Mouse (Mus musculus): ENCODE results near the gene Supt6. TPM values are rescaled to one million over a fixed set of nuclear protein-coding genes. Genes with fewer than 3 reads are reported as not detected.

The Supt6 gene
- polyA plus RNA-seq, 1 experiment from 2014 or later: 38.9 TPM

DNA sequence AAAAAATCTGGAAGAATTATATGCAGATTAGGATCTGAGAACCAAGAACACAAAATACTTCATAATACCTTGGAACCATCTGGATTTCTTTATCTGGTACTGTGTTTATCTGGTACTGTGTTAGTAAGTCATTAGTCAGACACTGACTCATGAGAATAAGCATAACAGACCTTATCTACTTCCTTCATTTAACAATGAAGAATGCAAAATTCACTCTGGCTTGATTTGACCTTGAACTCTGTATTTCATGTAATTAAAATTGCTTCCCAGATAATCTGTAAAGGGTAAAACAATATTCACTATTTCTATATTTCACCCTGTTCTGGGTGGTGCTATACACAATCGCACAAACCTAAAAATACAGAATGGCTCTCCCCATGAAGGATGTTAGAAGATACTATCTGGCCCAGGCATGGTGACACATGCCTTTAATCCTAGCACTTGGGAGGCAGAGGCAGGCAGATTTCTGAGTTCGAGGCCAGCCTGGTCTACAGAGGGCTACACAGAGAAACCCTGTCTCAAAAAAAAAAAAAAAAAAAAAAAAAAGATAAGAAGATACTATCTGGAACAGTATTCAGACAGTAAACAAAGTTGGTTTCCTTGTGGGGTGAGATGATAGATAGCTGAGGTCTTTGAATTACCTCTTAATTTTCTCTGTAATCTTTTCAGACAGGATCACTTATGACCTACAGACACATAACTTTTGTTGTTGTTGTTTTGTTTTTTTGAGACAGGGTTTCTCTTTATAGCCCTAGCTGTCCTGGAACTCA lies 14.9 kb upstream of the Supt6 start:
- Histone ChIP-seq H3K27ac (no peak overlapping the region), H3K4me2 (peak overlapping the region; percentile 81), H3K4me3 (replicated peaks) (peak overlapping the region; percentile 90), H3K9me3 (no peaks in the 10 kb centered on the region), H3K27me3 (peaks cover 14% of the 10 kb centered on the region; the same call in 1 of the 2 replicates), H3K4me1 (peaks cover 11% of the 10 kb centered on the region), H3K36me3 (replicated peaks) (peaks cover 24% of the 10 kb centered on the region), H3K9ac (0 out of 2 replicates have a peak overlapping the region, but pooled peaks have one; percentile 91)
- no peak for ATAC-seq (ENCODE audit: low FRiP score)
- WGBS: 95% methylated on average over 2 of the region's 2 CpGs

DNA sequence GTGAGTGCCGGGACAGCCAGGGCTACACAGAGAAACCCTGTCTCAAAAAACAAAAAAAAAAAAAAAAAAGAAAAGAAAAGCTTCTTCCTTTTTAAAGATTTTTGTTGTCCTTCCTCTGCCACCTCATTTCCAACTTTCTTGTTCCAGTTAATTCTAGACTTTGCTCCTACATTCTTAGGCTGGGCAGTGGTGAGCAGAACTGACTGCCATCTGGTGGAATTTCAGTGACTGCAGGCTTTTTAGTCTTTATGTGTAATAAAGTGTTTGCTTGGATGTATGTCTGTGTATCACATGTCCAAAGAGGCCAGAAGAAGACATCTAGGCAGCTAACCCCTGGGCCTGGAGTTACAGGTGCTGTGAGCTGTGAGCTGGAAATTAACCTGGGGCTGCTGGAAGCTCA lies 10.8 kb upstream of the Supt6 start:
- WGBS: 100% methylated on average over 1 of the region's 1 CpGs

DNA sequence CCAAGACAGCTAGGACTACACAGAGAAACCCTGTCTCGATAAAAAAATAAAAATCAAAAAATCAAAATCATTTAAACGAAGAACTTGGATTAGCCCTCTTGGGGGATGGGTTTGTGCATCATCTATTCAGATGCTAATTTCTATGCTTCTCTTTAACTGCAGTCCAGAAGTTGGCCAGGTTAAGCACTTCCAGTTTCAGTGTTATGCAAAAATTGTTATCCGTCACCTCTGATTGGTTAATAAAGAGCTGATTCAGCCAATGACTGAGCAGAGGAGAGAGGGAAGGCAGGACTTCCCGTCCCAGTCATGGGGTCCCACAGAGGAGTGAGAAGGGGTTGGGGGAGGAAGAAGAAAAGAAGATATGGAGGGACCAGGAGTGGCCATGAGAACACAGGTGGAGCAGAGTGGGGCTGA lies 1.9 kb upstream of the Supt6 start:
- no peak for ATAC-seq (ENCODE audit: low FRiP score)
- H3K27me3 ChIP-seq: no peaks in the 10 kb centered on the region
- 64% methylated on average over 4 of the region's 4 CpGs for WGBS
- H3K4me3 ChIP-seq (replicated peaks): no peak overlapping the region
- H3K36me3 ChIP-seq (replicated peaks): peaks cover 26% of the 10 kb centered on the region
- no peaks in the 10 kb centered on the region for H3K9me3 ChIP-seq
- H3K4me1 ChIP-seq: peaks cover 38% of the 10 kb centered on the region
- H3K9ac ChIP-seq: no peak overlapping the region
- H3K4me2 ChIP-seq: peak overlapping the region; percentile 31; the same call in 1 of the 2 replicates
- H3K27ac ChIP-seq: no peak overlapping the region

More for the DNA sequence above, 10.8 kb upstream of the Supt6 start:
- Histone ChIP-seq H3K36me3 (replicated peaks) (peaks cover 28% of the 10 kb centered on the region), H3K4me1 (no peaks in the 10 kb centered on the region), H3K9ac (no peak overlapping the region), H3K27ac (no peak overlapping the region), H3K4me3 (replicated peaks) (no peak overlapping the region), H3K9me3 (no peaks in the 10 kb centered on the region), H3K27me3 (peaks cover 14% of the 10 kb centered on the region; the same call in 1 of the 2 replicates), H3K4me2 (no peak overlapping the region)
- no peak for ATAC-seq (ENCODE audit: low FRiP score)

DNA sequence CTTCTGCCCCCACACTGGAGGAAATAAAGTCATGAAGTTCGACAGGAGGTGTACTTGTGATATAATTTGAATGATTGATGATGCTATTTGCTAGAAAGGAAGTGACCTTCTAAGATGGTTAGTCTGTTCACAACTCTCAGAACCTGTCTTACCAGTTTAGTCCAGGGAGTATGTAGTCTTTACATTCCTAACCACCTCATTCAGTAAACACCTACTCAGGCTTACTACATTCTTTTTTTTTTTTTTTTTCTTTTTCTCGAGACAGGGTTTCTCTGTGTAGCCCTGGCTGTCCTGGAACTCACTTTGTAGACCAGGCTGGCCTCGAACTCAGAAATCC lies 1.2 kb upstream of the Supt6 start:
- WGBS: 72% methylated on average over 3 of the region's 3 CpGs
- H3K27ac ChIP-seq: no peak overlapping the region
- peak overlapping the region; percentile 86 for H3K4me2 ChIP-seq
- H3K4me3 ChIP-seq (replicated peaks): no peak overlapping the region
- H3K27me3 ChIP-seq: no peaks in the 10 kb centered on the region
- peaks cover 40% of the 10 kb centered on the region for H3K4me1 ChIP-seq
- ATAC-seq (ENCODE audit: low FRiP score): no peak
- H3K9me3 ChIP-seq: no peaks in the 10 kb centered on the region
- peaks cover 20% of the 10 kb centered on the region for H3K36me3 ChIP-seq (replicated peaks)
- no peak overlapping the region for H3K9ac ChIP-seq

DNA sequence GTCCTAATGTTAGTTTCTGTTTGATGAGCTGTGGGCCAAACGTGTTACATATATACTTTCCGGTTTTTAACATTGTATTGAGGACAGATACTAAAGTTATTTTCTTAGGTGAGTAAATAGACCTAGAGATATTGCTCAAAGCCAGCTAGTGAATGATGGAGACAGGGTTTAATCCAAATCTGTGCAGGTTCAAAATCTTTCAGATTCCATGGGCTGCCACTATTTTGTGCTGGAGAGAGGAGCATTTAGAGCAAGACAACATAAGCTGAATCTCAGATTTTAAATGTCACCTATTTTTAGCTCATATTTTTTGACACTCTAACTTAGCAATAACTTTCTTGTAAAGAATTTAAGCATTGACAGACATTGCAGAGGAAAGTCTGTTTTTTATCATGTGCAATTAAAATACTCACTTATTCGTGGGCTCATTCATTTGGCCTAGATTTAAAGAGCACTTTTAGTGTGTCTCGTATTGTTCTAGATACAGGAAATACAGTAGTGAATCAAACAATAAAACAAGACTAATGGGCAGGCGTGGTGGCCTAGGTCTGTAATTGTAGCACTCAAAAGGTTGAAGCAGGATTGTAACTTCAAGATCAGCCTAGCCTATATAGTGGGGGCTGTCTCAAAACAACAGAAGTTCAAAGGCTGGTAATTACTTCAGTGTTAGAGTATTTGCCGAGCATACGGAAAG lies 678 bp upstream of the Supt6 start:
- Histone ChIP-seq H3K36me3 (replicated peaks) (peaks cover 15% of the 10 kb centered on the region), H3K9ac (peak overlapping the region; percentile 33), H3K27ac (peak overlapping the region; percentile 84), H3K4me1 (peaks cover 41% of the 10 kb centered on the region), H3K4me3 (replicated peaks) (peak overlapping the region; percentile 91), H3K9me3 (no peaks in the 10 kb centered on the region), H3K4me2 (peak overlapping the region; percentile 86), H3K27me3 (no peaks in the 10 kb centered on the region)
- ATAC-seq (ENCODE audit: low FRiP score): no peak
- 53% methylated on average over 7 of the region's 7 CpGs for WGBS

DNA sequence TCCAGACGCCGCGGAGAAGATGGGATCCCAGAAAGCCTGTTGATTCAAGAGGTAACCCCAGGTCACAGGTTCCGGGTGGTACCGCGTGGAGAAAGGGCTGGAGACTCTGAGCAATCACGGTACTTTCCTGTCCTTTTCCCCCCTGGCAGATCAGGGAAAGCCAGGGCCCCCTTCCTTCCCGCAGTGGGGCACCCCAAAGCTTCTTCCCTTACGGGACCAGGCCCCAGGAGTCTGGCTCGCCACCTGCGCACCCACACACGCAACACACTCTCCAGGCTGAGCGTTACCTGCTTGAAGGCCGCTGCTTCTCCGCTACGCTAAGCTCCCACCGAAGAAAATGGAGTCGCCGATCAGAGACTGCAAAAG lies 543 bp downstream of the Supt6 start:
- under 1% methylated on average over 19 of the region's 19 CpGs for whole genome bisulfite sequencing
- peak overlapping the region; percentile 89 for H3K9ac ChIP-seq
- peak overlapping the region; percentile 84 for H3K27ac ChIP-seq
- peaks cover 11% of the 10 kb centered on the region for H3K36me3 ChIP-seq (replicated peaks)
- peak overlapping the region; percentile 86 for H3K4me2 ChIP-seq
- H3K4me3 ChIP-seq (replicated peaks): peak overlapping the region; percentile 91
- no peaks in the 10 kb centered on the region for H3K27me3 ChIP-seq
- peak; percentile 62 for ATAC-seq (ENCODE audit: low FRiP score)
- no peaks in the 10 kb centered on the region for H3K9me3 ChIP-seq
- H3K4me1 ChIP-seq: peaks cover 41% of the 10 kb centered on the region

DNA sequence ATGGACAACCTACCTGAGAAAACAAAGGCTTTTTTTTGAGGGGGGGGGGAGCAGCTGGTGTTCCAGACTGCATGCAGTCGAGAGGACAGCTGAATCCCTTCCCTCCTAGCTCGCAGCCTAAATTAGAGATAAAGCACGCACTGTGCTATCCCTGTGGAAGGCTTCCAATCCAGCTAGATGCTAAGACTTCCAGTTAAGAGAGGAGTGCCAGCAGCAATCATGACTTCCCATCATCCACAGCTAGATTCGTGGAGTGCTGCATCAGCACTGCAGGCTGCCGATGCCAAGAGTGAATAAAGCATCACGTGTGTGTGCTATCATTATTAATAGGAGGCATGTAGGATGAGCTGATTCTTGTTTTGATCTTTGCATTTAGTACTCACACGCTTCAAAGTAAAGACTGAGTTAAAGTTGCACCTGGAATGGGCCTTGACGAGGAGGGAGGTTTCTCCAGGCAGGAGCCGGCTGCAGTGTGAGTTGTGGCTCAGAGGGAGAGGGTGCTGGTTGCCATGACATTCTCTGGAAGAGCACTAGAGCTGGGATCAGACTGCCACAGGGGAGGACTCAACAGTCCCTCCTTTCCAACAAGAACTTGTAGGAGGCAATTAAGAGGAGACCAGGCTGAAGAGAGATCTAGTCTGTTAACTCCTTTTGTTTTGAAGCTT lies 5.5 kb downstream of the Supt6 start:
- Histone ChIP-seq H3K27ac (no peak overlapping the region), H3K36me3 (replicated peaks) (peaks cover 34% of the 10 kb centered on the region), H3K4me2 (no peak overlapping the region), H3K4me3 (replicated peaks) (no peak overlapping the region), H3K9ac (no peak overlapping the region), H3K9me3 (no peaks in the 10 kb centered on the region), H3K4me1 (peaks cover 21% of the 10 kb centered on the region), H3K27me3 (no peaks in the 10 kb centered on the region)
- WGBS: 94% methylated on average over 9 of the region's 9 CpGs
- no peak for ATAC-seq (ENCODE audit: low FRiP score)

DNA sequence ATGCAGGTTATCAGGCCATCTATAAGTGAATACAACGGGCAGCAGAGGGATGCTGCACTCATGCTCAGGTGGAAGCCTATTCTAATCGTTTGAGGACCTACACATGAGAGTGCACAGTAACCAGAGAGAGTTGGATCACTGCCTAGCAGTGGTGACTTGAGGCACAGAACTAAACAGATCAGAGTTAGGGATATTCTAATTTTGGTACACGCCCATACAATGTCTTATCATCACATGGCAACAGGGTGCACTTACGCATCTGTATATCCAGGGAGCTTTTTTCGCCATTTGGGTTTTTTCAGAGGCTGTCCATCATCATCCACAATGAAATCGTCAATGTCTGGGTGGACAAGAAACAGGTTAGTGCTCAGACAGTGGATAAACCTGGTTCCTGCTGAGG lies 14.3 kb downstream of the Supt6 start:
- no peaks in the 10 kb centered on the region for H3K27me3 ChIP-seq
- H3K4me1 ChIP-seq: no peaks in the 10 kb centered on the region
- H3K36me3 ChIP-seq (replicated peaks): peaks cover 85% of the 10 kb centered on the region
- no peak overlapping the region for H3K27ac ChIP-seq
- no peak overlapping the region for H3K4me2 ChIP-seq
- 93% methylated on average over 6 of the region's 6 CpGs for WGBS
- no peak for ATAC-seq (ENCODE audit: low FRiP score)
- H3K9ac ChIP-seq: no peak overlapping the region
- no peak overlapping the region for H3K4me3 ChIP-seq (replicated peaks)
- no peaks in the 10 kb centered on the region for H3K9me3 ChIP-seq

DNA sequence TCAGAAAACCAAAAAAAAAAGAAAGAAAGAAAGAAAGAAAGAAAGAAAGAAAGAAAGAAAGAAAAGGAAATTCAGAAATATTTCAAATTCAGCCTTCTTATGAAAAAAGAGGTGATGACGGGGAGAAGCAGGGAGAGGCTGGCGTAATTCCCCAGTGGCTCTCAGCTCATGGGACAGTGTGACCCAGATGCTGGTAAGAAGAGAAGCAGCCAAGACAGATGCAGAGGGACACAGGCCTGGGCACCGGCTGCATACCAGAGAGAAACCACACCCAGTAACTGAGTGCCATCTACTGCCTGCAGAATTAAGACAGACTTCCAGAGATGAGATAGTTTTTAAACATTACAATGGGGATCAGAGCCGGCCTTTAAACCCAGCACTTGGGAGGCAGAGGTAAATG lies 22.2 kb downstream of the Supt6 start:
- Histone ChIP-seq H3K36me3 (replicated peaks) (peaks cover 97% of the 10 kb centered on the region), H3K27me3 (no peaks in the 10 kb centered on the region)
- ATAC-seq (ENCODE audit: low FRiP score): no peak

DNA sequence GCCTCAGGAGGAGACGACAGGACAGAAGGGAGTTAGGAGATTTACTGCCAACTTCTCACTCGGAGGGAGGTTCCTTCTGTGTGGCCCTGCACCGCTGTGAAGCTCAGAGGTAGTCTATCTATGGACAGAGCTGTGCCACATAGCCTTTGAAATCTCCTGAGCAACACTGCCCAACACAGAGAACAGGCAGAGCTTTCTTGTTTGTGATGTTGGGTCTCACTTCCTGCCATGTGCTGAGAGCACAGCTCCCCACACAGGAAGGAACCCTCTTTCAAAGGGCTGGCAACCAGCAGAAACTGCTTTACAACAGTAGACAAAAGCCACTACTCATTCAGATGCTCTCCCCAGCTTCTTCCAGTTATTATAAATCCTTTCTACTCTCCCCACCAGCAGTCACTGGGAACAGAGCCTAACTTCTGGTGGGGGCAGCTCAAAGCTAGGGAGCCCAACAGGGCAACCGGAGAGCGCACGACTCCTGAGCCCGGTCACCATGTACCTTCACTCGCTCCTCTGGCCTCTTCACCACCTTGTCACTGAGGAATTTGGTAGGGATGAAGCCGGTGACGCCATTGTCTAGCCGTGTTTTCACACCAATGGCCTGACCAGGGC lies 30.0 kb downstream of the Supt6 start:
- Histone ChIP-seq H3K27me3 (no peaks in the 10 kb centered on the region), H3K27ac (no peak overlapping the region), H3K9me3 (no peaks in the 10 kb centered on the region), H3K36me3 (replicated peaks) (peaks cover 96% of the 10 kb centered on the region), H3K4me3 (replicated peaks) (no peak overlapping the region), H3K4me1 (no peaks in the 10 kb centered on the region), H3K4me2 (no peak overlapping the region), H3K9ac (no peak overlapping the region)
- 91% methylated on average over 11 of the region's 11 CpGs for WGBS
- no peak for ATAC-seq (ENCODE audit: low FRiP score)

More for the DNA sequence above, 22.2 kb downstream of the Supt6 start:
- Histone ChIP-seq H3K9ac (no peak overlapping the region), H3K27ac (no peak overlapping the region), H3K4me1 (no peaks in the 10 kb centered on the region), H3K4me2 (no peak overlapping the region), H3K4me3 (replicated peaks) (no peak overlapping the region), H3K9me3 (no peaks in the 10 kb centered on the region)
- WGBS: 96% methylated on average over 4 of the region's 4 CpGs

DNA sequence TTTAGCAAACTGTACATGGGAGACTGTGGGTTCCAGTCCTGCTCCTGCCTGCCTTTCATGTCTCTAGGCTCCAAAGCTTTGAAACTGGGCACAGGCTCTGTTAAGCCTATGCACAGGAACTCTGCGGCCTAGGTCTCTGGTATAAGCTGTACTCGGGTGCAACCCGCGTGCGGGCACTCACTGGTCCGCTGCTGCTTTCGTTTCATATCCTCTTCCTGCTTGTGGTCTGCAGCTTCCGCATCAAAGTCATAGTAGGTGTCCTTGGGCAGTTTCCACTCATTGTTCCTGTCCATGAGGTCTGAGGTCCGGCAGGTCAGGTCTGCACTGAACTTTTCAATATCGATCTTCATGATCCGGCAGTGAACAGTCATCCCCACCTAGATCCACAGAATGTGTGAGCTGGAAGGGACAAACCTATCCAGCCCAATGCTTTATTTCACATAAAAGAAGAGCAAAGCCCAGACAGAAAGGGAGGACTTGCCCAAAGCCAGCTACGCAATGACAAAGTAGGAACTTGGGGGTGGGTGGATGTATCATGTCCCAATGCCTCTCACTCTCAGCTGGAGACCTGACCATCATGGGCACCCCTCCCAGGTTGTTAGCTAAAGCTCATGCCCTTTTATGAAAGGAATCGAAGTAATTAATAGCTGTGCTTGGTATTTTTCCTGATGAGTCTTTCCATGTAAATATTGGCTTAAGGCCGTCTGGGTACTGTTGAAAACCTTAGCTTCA lies 32.5 kb downstream of the Supt6 start:
- Histone ChIP-seq H3K36me3 (replicated peaks) (peaks cover 97% of the 10 kb centered on the region), H3K4me2 (no peak overlapping the region), H3K9me3 (no peaks in the 10 kb centered on the region), H3K4me3 (replicated peaks) (no peak overlapping the region), H3K27me3 (no peaks in the 10 kb centered on the region), H3K4me1 (no peaks in the 10 kb centered on the region), H3K27ac (no peak overlapping the region), H3K9ac (no peak overlapping the region)
- 96% methylated on average over 14 of the region's 14 CpGs for WGBS
- no peak for ATAC-seq (ENCODE audit: low FRiP score)

DNA sequence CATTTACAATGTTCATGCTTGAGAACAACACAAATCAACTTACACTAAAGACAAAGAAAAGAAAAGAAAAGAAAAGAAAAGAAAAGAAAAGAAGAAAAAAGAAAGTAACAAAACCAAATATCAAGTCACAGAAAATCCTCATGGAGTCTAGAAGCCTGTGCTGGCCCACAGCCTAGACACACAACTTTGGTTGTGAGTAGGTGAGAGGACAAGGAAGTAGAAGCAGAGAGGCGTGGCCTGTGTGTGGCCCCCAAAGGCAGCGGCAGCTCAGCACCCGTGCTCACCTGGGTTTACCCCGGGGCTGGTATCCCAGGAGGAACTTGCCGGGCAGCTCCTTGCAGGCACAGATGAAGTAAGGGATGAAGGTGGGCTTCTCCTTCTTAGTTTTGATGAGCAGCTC lies 34.3 kb downstream of the Supt6 start:
- Histone ChIP-seq H3K4me1 (no peaks in the 10 kb centered on the region), H3K4me2 (no peak overlapping the region), H3K27me3 (no peaks in the 10 kb centered on the region), H3K9ac (no peak overlapping the region), H3K36me3 (replicated peaks) (peaks cover 99% of the 10 kb centered on the region), H3K27ac (no peak overlapping the region), H3K4me3 (replicated peaks) (no peak overlapping the region), H3K9me3 (no peaks in the 10 kb centered on the region)
- WGBS: 92% methylated on average over 5 of the region's 5 CpGs
- ATAC-seq (ENCODE audit: low FRiP score): no peak
